28 mouse cellular contexts compared by ENCODE assay signal in the genomic region with DNA sequence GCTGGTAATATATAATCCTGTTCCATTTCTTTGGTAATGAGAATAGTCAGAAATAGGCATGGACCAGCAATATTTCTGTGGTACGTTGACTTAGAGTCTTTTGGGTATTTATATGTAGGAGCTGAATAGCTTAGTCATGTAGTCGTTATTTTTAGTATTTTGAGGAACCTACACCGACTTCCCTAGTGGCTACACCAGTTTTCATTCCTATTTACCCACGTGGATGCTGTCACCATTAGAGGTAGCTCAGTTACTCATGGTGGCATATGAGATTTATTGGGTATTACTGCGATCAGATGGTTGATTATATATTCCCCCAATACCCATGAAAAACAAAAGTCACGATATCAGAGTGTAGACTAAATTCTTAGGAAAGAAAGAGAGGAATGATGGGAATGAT. TPM values are rescaled to one million over a fixed set of nuclear protein-coding genes. Genes with fewer than 3 reads are reported as not detected.
A peak's percentile ranks its signal among the peaks of the same experiment; 100 is the strongest.
DNase-seq lines count a peak whose midpoint lies in the region; ATAC-seq and TF ChIP-seq lines count a peak whose summit lies in the region.
"Had no signal": no experiment of that assay in that cellular context is flagged by ENCODE, and none has a peak within 500 bp of the region (broad histone marks: within the 10 kb centered on the region; RNA-seq: fewer than 3 reads in every experiment).

No protein-coding gene starts in this region.

- DNase-seq in G1E (ENCODE audit: low spot score) = peak; percentile 16
- DNase-seq in adrenal gland, adult 2 months = no peak
- DNase-seq in ovary, postnatal 14 days (ENCODE audit: low spot score) = no peak
- DNase-seq: adrenal gland, postnatal 10 days; adrenal gland, postnatal 25 days; B cell, adult 2 months; cerebellum, adult 11 months; cerebellum, adult 18-20 months; cerebellum, adult 8-10 months; cerebellum, adult 9-11 months; cerebellum, postnatal 25 days; embryo, embryonic 11 days; forebrain, postnatal 0 days had no signal

- no peak for TF ChIP-seq CTCF in G1E (IDR thresholded peaks at IDR 0.05; ENCODE audit: low read depth, low read length)

- H3K36me3 ChIP-seq in G1E (replicated peaks) = peaks cover 8% of the 10 kb centered on the region
- H3K36me3 ChIP-seq in intestine, embryonic 16.5 days (ENCODE audit: control insufficient read depth, insufficient read depth, low read length) = no peaks in the 10 kb centered on the region
- no peaks in the 10 kb centered on the region for H3K36me3 ChIP-seq in kidney, embryonic 15.5 days
- H3K36me3 ChIP-seq: embryonic facial prominence, embryonic 15.5 days; forebrain, embryonic 12.5 days had no signal

- WGBS in intestine, embryonic 16.5 days = 82% methylated on average over 6 of the region's 6 CpGs
- 76% methylated on average over 6 of the region's 6 CpGs for WGBS in kidney, embryonic 15.5 days

- no peak overlapping the region for H3K27ac ChIP-seq in intestine, embryonic 16.5 days (ENCODE audit: low read length)
- H3K27ac ChIP-seq in kidney, embryonic 15.5 days = no peak overlapping the region
- H3K27ac ChIP-seq: embryonic facial prominence, embryonic 13.5 days; embryonic facial prominence, embryonic 15.5 days; forebrain, embryonic 10.5 days; forebrain, embryonic 12.5 days had no signal

- H3K4me2 ChIP-seq in intestine, embryonic 16.5 days (ENCODE audit: low read depth, low read length) = no peak overlapping the region
- H3K4me2 ChIP-seq in kidney, embryonic 15.5 days = no peak overlapping the region
- H3K4me2 ChIP-seq: embryonic facial prominence, embryonic 13.5 days; embryonic facial prominence, embryonic 15.5 days; forebrain, embryonic 12.5 days had no signal

- H3K4me3 ChIP-seq in G1E (ENCODE audit: low read depth, low read length) = no peak overlapping the region
- no peak overlapping the region for H3K4me3 ChIP-seq in intestine, embryonic 16.5 days (ENCODE audit: low read length)
- no peak overlapping the region for H3K4me3 ChIP-seq in kidney, embryonic 15.5 days (replicated peaks)
- H3K4me3 ChIP-seq: embryonic facial prominence, embryonic 13.5 days; embryonic facial prominence, embryonic 15.5 days; erythroblast, embryonic 14.5 days; forebrain, embryonic 10.5 days; forebrain, embryonic 12.5 days had no signal

- peaks cover 7% of the 10 kb centered on the region for H3K9me3 ChIP-seq in G1E (replicated peaks)
- no peaks in the 10 kb centered on the region for H3K9me3 ChIP-seq in intestine, embryonic 16.5 days (ENCODE audit: control insufficient read depth, low read length)
- H3K9me3 ChIP-seq in kidney, embryonic 15.5 days (replicated peaks) = 0 out of 2 replicates have a peak, but pooled peaks cover 3% of the 10 kb centered on the region
- H3K9me3 ChIP-seq: embryonic facial prominence, embryonic 13.5 days; embryonic facial prominence, embryonic 15.5 days; forebrain, embryonic 12.5 days had no signal

- ATAC-seq in G1E (ENCODE audit: extremely low read depth, insufficient number of reproducible peaks, low FRiP score, poor library complexity, severe bottlenecking) = peak; percentile 34; the same call in 1 of the 2 replicates
- ATAC-seq in common myeloid progenitor, adult 5-6 weeks (replicated peaks; ENCODE audit: low read depth, poor library complexity, severe bottlenecking) = peak; percentile 53
- ATAC-seq in hematopoietic stem cell, adult 5-6 weeks (replicated peaks in 1 of 2; ENCODE audit: insufficient read depth in 1 of 2, low FRiP score in 2 of 2, low TSS enrichment in 1 of 2, low read depth in 1 of 2, poor library complexity in 2 of 2, severe bottlenecking in 2 of 2) = peak; percentile 51 to 65
- peak; percentile 54 for ATAC-seq in megakaryocyte progenitor cell, adult 5-6 weeks (replicated peaks; ENCODE audit: poor library complexity)
- no peak for ATAC-seq in intestine, embryonic 16.5 days
- ATAC-seq in kidney, embryonic 15.5 days (replicated peaks; ENCODE audit: low FRiP score) = no peak
- ATAC-seq: activated CD4-positive, CD25-positive, alpha-beta regulatory T cell, adult 4 months; CD4-positive, CD25-positive, alpha-beta regulatory T cell, adult 4 months; forebrain, embryonic 14.5 days; forebrain, postnatal 0 days; Patski had no signal

- H3K27me3 ChIP-seq in G1E (ENCODE audit: insufficient read depth, low read length) = no peaks in the 10 kb centered on the region
- H3K27me3 ChIP-seq in intestine, embryonic 16.5 days (replicated peaks; ENCODE audit: control insufficient read depth, insufficient read depth, low read length) = no peaks in the 10 kb centered on the region
- no peaks in the 10 kb centered on the region for H3K27me3 ChIP-seq in kidney, embryonic 15.5 days
- H3K27me3 ChIP-seq: CH12.LX; embryonic facial prominence, embryonic 13.5 days; embryonic facial prominence, embryonic 15.5 days; forebrain, embryonic 12.5 days; Patski had no signal

- peaks cover 49% of the 10 kb centered on the region for H3K4me1 ChIP-seq in G1E (ENCODE audit: insufficient read depth, low read depth, low read length)
- H3K4me1 ChIP-seq in intestine, embryonic 16.5 days (ENCODE audit: control insufficient read depth, insufficient read depth, low read length) = no peaks in the 10 kb centered on the region
- 0 out of 2 replicates have a peak, but pooled peaks cover 3% of the 10 kb centered on the region for H3K4me1 ChIP-seq in kidney, embryonic 15.5 days
- H3K4me1 ChIP-seq: embryonic facial prominence, embryonic 13.5 days; embryonic facial prominence, embryonic 15.5 days; forebrain, embryonic 12.5 days had no signal

- H3K9ac ChIP-seq in intestine, embryonic 16.5 days (ENCODE audit: low read depth, low read length) = no peak overlapping the region
- H3K9ac ChIP-seq in kidney, embryonic 15.5 days = no peak overlapping the region
- H3K9ac ChIP-seq: embryonic facial prominence, embryonic 13.5 days; embryonic facial prominence, embryonic 15.5 days; forebrain, embryonic 12.5 days; forebrain, postnatal 0 days had no signal

RNA-seq across cellular contexts. Expression of gene 4930453N24Rik, which starts 14.6 kb away (rescaled TPM):
- 49.7 and 57.1 TPM in 2 replicates for total RNA-seq in G1E (2014; fragmentation: Nextera tagmentation)
- total RNA-seq in G1E (2017) = 40.4 and 41.1 TPM in 2 replicates
- 11.2 and 12.6 TPM in 2 replicates for polyA plus RNA-seq in G1E (2012)
- total RNA-seq in common myeloid progenitor, adult 5-6 weeks (2017) = 31.0 and 33.3 TPM in 2 replicates
- 23.8 and 25.6 TPM in 2 replicates for total RNA-seq in hematopoietic stem cell, adult 5-6 weeks (2017)
- total RNA-seq in megakaryocyte progenitor cell, adult 5-6 weeks (2015) = 47.2 and 51.2 TPM in 2 replicates
- total RNA-seq in megakaryocyte progenitor cell, adult 5-6 weeks (2017) = 22.5 and 33.8 TPM in 2 replicates
- 14.9 and 16.4 TPM in 2 replicates for polyA plus RNA-seq in intestine, embryonic 16.5 days (2015; fragmentation: Nextera tagmentation; extraction: Ambion mirVana)
- total RNA-seq in adrenal gland, adult 2 months (2021) = 10 to 100 TPM; 29.8 to 39.6 TPM
- polyA plus RNA-seq in adrenal gland, adult 2 months (2012; rRNA removed) = 7.6 and 8.5 TPM in 2 replicates
- 21.8 and 23.7 TPM in 2 replicates for polyA plus RNA-seq in kidney, embryonic 15.5 days (2015; fragmentation: Nextera tagmentation; extraction: Ambion mirVana)

Comparison
In these comparisons a context has a peak if more than half of its experiments do, and no peak if none do; other contexts are left out.
1. ATAC-seq: peak in G1E (single experiment), common myeloid progenitor, adult 5-6 weeks (single experiment), hematopoietic stem cell, adult 5-6 weeks (2 of 2) and megakaryocyte progenitor cell, adult 5-6 weeks (single experiment); none in intestine, embryonic 16.5 days (single experiment) and kidney, embryonic 15.5 days (single experiment).